Mouse (Mus musculus): ENCODE measurements around the gene Zfpm1. TPM values are rescaled to one million over a fixed set of nuclear protein-coding genes. Genes with fewer than 3 reads are reported as not detected.

Zfpm1 gene
- polyA plus RNA-seq, 1 experiment from 2014 or later = 28.4 TPM

GRCm38 (mm10) chr8:122343758-122344157 lies 61.8 kb downstream of the Zfpm1 start:
- peaks cover 87% of the 10 kb centered on the region for H3K4me1 ChIP-seq
- H3K27ac ChIP-seq = peak overlapping the region; percentile 37
- H3K4me3 ChIP-seq = peak overlapping the region; percentile 43
- H3K4me2 ChIP-seq = peak overlapping the region; percentile 72
- H3K9ac ChIP-seq = peak overlapping the region; percentile 64
- no peaks in the 10 kb centered on the region for H3K9me3 ChIP-seq (replicated peaks)
- ATAC-seq = peak; percentile 48; the same call in 1 of the 2 replicates
- H3K27me3 ChIP-seq (replicated peaks) = peaks cover 20% of the 10 kb centered on the region; the same call in 1 of the 2 replicates
- peaks cover 14% of the 10 kb centered on the region for H3K36me3 ChIP-seq
- WGBS (ENCODE audit: insufficient replicate concordance) = under 1% methylated on average over 14 of the region's 14 CpGs

- Histone ChIP-seq H3K9ac (peak overlapping the region; percentile 64), H3K27ac (peak overlapping the region; percentile 43; the same call in 1 of the 2 replicates), H3K4me2 (peak overlapping the region; percentile 72), H3K4me1 (peaks cover 87% of the 10 kb centered on the region), H3K4me3 (peak overlapping the region; percentile 43), H3K36me3 (peaks cover 9% of the 10 kb centered on the region), H3K27me3 (replicated peaks) (peaks cover 20% of the 10 kb centered on the region; the same call in 1 of the 2 replicates), H3K9me3 (replicated peaks) (no peaks in the 10 kb centered on the region)
- ATAC-seq = peak; percentile 78
- WGBS (ENCODE audit: insufficient replicate concordance) = 3% methylated on average over 2 of the region's 5 CpGs
These were observed 62.3 kb downstream of the Zfpm1 start for GRCm38 (mm10) chr8:122344219-122344618.

GRCm38 (mm10) chr8:122345181-122346095 lies 63.5 kb downstream of the Zfpm1 start:
- no peak for ATAC-seq
- H3K9me3 ChIP-seq (replicated peaks) = no peaks in the 10 kb centered on the region
- peak overlapping the region; percentile 72 for H3K4me2 ChIP-seq
- 39% methylated on average over 12 of the region's 12 CpGs for WGBS (ENCODE audit: insufficient replicate concordance)
- H3K27me3 ChIP-seq (replicated peaks) = peaks cover 20% of the 10 kb centered on the region; the same call in 1 of the 2 replicates
- peak overlapping the region; percentile 54 for H3K27ac ChIP-seq
- no peaks in the 10 kb centered on the region for H3K36me3 ChIP-seq
- peak overlapping the region; percentile 64; the same call in 1 of the 2 replicates for H3K9ac ChIP-seq
- peaks cover 88% of the 10 kb centered on the region for H3K4me1 ChIP-seq
- H3K4me3 ChIP-seq = no peak overlapping the region

GRCm38 (mm10) chr8:122347811-122348552 lies 66.0 kb downstream of the Zfpm1 start:
- Histone ChIP-seq H3K27ac (peak overlapping the region; percentile 73; the same call in 1 of the 2 replicates), H3K9ac (no peak overlapping the region), H3K4me3 (no peak overlapping the region), H3K27me3 (replicated peaks) (peaks cover 37% of the 10 kb centered on the region), H3K9me3 (replicated peaks) (no peaks in the 10 kb centered on the region), H3K4me2 (no peak overlapping the region), H3K36me3 (no peaks in the 10 kb centered on the region), H3K4me1 (peaks cover 69% of the 10 kb centered on the region)
- WGBS (ENCODE audit: insufficient replicate concordance) = 73% methylated on average over 5 of the region's 5 CpGs
- ATAC-seq = no peak

- peak overlapping the region; percentile 73 for H3K27ac ChIP-seq
- WGBS (ENCODE audit: insufficient replicate concordance) = 9% methylated on average over 15 of the region's 15 CpGs
- no peak overlapping the region for H3K4me3 ChIP-seq
- H3K4me1 ChIP-seq = peaks cover 53% of the 10 kb centered on the region
- H3K27me3 ChIP-seq (replicated peaks) = peaks cover 39% of the 10 kb centered on the region
- no peaks in the 10 kb centered on the region for H3K36me3 ChIP-seq
- ATAC-seq = peak; percentile 87
- peak overlapping the region; percentile 61 for H3K4me2 ChIP-seq
- H3K9me3 ChIP-seq (replicated peaks) = no peaks in the 10 kb centered on the region
- H3K9ac ChIP-seq = peak overlapping the region; percentile 27
These were observed 67.7 kb downstream of the Zfpm1 start for GRCm38 (mm10) chr8:122349357-122350297.

- 38% methylated on average over 11 of the region's 11 CpGs for whole genome bisulfite sequencing (ENCODE audit: insufficient replicate concordance)
- Histone ChIP-seq H3K9ac (peak overlapping the region; percentile 9), H3K4me1 (peaks cover 44% of the 10 kb centered on the region), H3K9me3 (replicated peaks) (no peaks in the 10 kb centered on the region), H3K27ac (no peak overlapping the region), H3K4me3 (no peak overlapping the region), H3K36me3 (no peaks in the 10 kb centered on the region), H3K4me2 (peak overlapping the region; percentile 61), H3K27me3 (replicated peaks) (peaks cover 39% of the 10 kb centered on the region)
- no peak for ATAC-seq
These were observed 68.6 kb downstream of the Zfpm1 start for GRCm38 (mm10) chr8:122350309-122351089.

- 85% methylated on average over 8 of the region's 8 CpGs for whole genome bisulfite sequencing (ENCODE audit: insufficient replicate concordance)
- peaks cover 75% of the 10 kb centered on the region for H3K27me3 ChIP-seq (replicated peaks)
These were observed 72.2 kb downstream of the Zfpm1 start for GRCm38 (mm10) chr8:122354157-122354556.

GRCm38 (mm10) chr8:122355642-122356606 lies 74.0 kb downstream of the Zfpm1 start:
- H3K36me3 ChIP-seq = no peaks in the 10 kb centered on the region
- ATAC-seq = no peak
- no peak overlapping the region for H3K4me2 ChIP-seq
- no peak overlapping the region for H3K27ac ChIP-seq
- no peaks in the 10 kb centered on the region for H3K9me3 ChIP-seq (replicated peaks)
- no peak overlapping the region for H3K9ac ChIP-seq
- peaks cover 2% of the 10 kb centered on the region for H3K4me1 ChIP-seq
- WGBS (ENCODE audit: insufficient replicate concordance) = 63% methylated on average over 9 of the region's 9 CpGs
- no peak overlapping the region for H3K4me3 ChIP-seq
- peaks cover 87% of the 10 kb centered on the region for H3K27me3 ChIP-seq (replicated peaks)

More at GRCm38 (mm10) chr8:122354157-122354556, 72.2 kb downstream of the Zfpm1 start:
- Histone ChIP-seq H3K9me3 (replicated peaks) (no peaks in the 10 kb centered on the region), H3K9ac (no peak overlapping the region), H3K4me3 (no peak overlapping the region), H3K4me1 (peaks cover 20% of the 10 kb centered on the region), H3K36me3 (no peaks in the 10 kb centered on the region), H3K27ac (no peak overlapping the region), H3K4me2 (no peak overlapping the region)
- no peak for ATAC-seq

- Histone ChIP-seq H3K27me3 (replicated peaks) (peaks cover 90% of the 10 kb centered on the region), H3K4me3 (no peak overlapping the region), H3K4me1 (no peaks in the 10 kb centered on the region), H3K36me3 (no peaks in the 10 kb centered on the region), H3K9ac (no peak overlapping the region), H3K9me3 (replicated peaks) (no peaks in the 10 kb centered on the region), H3K27ac (no peak overlapping the region), H3K4me2 (no peak overlapping the region)
- ATAC-seq = no peak
- WGBS (ENCODE audit: insufficient replicate concordance) = 65% methylated on average over 11 of the region's 11 CpGs
These were observed 75.3 kb downstream of the Zfpm1 start for GRCm38 (mm10) chr8:122357202-122357601.

- Histone ChIP-seq H3K4me2 (no peak overlapping the region), H3K4me1 (no peaks in the 10 kb centered on the region), H3K27ac (no peak overlapping the region), H3K4me3 (no peak overlapping the region), H3K27me3 (replicated peaks) (peaks cover 91% of the 10 kb centered on the region), H3K9ac (no peak overlapping the region), H3K9me3 (replicated peaks) (no peaks in the 10 kb centered on the region), H3K36me3 (no peaks in the 10 kb centered on the region)
- no peak for ATAC-seq
- WGBS (ENCODE audit: insufficient replicate concordance) = 45% methylated on average over 5 of the region's 5 CpGs
These were observed 75.7 kb downstream of the Zfpm1 start for GRCm38 (mm10) chr8:122357641-122358040.

Data from liver, embryonic 12.5 days (tissue).